Mouse (Mus musculus) ovary, adult 10 weeks (tissue): ENCODE data around the gene Ccdc47. TPM values are rescaled to one million over a fixed set of nuclear protein-coding genes. Genes with fewer than 3 reads are reported as not detected.

Experiments
- polyA plus RNA-seq: library from polyadenylated mRNA; stranded (reverse); fragments of 350-450 nt; fragmentation: Illumina TruSeq; extraction: RNeasy Lipid Tissue Mini Kit (QIAGEN cat#74804); gene quantifications from one replicate; pipeline ENCODE4 v1.2.3, GENCODE M21; 2014

Gene Ccdc47
- polyA plus RNA-seq, result 161 TPM

GRCm38 (mm10) chr11:106215927-106216729 is at the start of gene Ccdc47:
Gene Ccdc47 (minus strand): TSS chr11:106216344.

GRCm38 (mm10) chr11:106255685-106256451 is 39.7 kb upstream of the Ccdc47 start, which contains the start of the genes Ftsj3 and Psmc5:
Gene Ftsj3 (minus strand): TSS chr11:106256079.
Gene Psmc5 (plus strand): TSS chr11:106256154.

DNA sequence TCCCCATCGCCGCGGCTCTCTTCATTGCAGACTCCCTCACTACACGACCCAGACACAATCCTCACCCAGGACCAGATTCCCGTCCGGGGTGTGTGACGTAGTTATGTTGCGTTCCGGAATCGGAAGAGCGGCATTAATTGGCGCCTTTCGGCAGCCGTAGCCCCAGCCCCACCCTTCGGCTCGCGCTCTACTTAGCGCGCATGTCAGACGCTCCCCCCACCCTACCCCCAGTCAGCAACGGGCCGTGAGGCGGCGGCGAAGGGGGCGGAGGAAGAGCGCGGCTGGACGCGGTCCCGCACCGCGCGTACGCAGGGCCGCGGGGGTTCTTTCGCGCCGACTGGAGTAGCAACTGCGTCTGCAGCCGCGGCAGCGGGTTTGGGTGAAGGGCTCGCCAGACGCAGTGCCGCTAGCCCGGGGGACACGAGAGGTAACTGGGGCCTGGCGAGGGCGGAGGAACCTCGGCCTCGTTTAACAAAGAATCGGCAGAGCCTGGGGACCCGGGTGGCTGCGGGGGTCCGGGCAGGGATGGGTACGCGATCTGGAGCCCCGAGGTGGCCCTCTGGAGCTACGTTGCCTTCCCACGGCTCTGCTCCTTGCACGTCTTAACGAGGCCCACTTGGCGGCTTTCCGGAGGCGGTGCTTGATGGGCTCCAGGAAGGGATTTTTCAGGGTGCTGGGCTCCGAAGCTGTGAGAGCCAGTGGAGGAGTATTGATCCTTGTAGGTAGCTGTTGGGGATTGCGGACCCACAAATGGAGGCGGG is 766 bp upstream of the Ccdc47 start, which contains the start of gene Ddx42:
Ddx42 (plus strand) TSS at position 197 of the 761 bp plus-strand sequence.

GRCm38 (mm10) chr11:106202123-106202465 is 14.1 kb downstream of the Ccdc47 start, which contains the start of gene Strada:
Gene Strada (minus strand): TSS chr11:106202168.

DNA sequence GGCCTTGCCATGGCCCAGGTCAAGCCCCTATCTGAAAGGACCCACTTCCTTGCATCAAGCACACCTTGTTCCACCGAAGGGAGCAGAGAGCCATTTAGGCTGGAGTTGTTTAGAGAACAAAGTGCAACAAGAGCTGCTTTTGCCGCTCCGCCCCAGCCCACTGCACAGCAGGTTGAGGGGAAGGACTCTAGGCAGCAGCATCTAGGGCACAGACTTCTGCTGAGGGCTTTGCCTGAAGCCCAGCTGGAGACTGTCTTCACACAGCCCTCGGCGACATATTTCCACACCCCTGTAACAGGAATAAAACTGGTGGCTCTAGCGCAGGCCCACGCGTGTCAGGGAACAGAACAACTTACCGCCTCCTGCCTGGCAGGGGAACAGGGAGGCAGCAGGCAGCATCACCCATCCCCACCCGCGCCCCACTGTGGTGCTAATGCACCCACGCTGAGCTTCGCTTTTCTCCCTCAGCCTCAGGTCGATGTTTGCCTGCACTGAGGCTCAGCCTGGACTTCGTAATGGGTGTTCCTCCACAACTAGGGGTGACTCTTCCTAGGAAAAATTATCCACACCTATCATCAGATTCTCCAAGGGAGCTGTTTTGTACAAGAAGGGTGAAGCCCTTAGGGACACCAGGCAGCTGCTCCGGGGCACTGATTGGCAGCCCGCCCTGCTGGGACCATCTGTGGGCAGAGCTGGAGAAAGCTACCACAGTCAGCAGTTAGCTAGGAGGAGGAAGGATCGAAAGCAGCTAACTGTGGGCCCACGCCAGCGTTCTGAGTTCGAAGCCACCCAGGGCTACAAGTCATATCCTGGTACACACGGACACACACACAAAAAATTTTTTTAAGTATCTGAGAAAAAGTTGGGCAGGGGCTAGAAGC is 55.1 kb downstream of the Ccdc47 start, which contains the start of the genes Gm10840 and Limd2:
Gm10840 (plus strand) TSS at position 10 of the 881 bp plus-strand sequence.
Limd2 (minus strand) TSS at position 20 of the 881 bp plus-strand sequence.

Other genes starting within 250 kb of the Ccdc47 start
- gene Ace, start 248.4 kb downstream of the Ccdc47 start, polyA plus RNA-seq, result 5.1 TPM
- not detected for gene Ace3, start 221.7 kb downstream of the Ccdc47 start, polyA plus RNA-seq
- not detected for gene Kcnh6, start 208.2 kb downstream of the Ccdc47 start, polyA plus RNA-seq
- 49.1 TPM for gene Dcaf7, start 179.5 kb downstream of the Ccdc47 start, polyA plus RNA-seq
- gene Taco1, start 150.3 kb downstream of the Ccdc47 start, polyA plus RNA-seq, result 6.9 TPM
- 10.9 TPM for gene Map3k3, start 131.7 kb downstream of the Ccdc47 start, polyA plus RNA-seq
- gene Gm10840, start 55.5 kb downstream of the Ccdc47 start, polyA plus RNA-seq, result not detected
- 2.9 TPM for gene Limd2, start 55.5 kb downstream of the Ccdc47 start, polyA plus RNA-seq
- 13.3 TPM for gene Strada, start 14.2 kb downstream of the Ccdc47 start, polyA plus RNA-seq
- 70.3 TPM for gene Ddx42, start 582 bp upstream of the Ccdc47 start, polyA plus RNA-seq
- 23.5 TPM for gene Ftsj3, start 39.7 kb upstream of the Ccdc47 start, polyA plus RNA-seq
- 23.1 TPM for gene Psmc5, start 39.8 kb upstream of the Ccdc47 start, polyA plus RNA-seq
- gene Smarcd2, start 56.6 kb upstream of the Ccdc47 start, polyA plus RNA-seq, result 12.7 TPM
- gene Tcam1, start 60.3 kb upstream of the Ccdc47 start, polyA plus RNA-seq, result not detected
- not detected for gene Gh, start 85.5 kb upstream of the Ccdc47 start, polyA plus RNA-seq
- gene Cd79b, start 98.4 kb upstream of the Ccdc47 start, polyA plus RNA-seq, result not detected
- not detected for gene Scn4a, start 136.9 kb upstream of the Ccdc47 start, polyA plus RNA-seq
- not detected for gene Prr29, start 149.1 kb upstream of the Ccdc47 start, polyA plus RNA-seq
- gene Icam2, start 171.7 kb upstream of the Ccdc47 start, polyA plus RNA-seq, result 0.94 TPM